Mouse (Mus musculus) forebrain, postnatal 0 days (tissue): ENCODE results near the gene Foxred2. TPM values are rescaled to one million over a fixed set of nuclear protein-coding genes. Genes with fewer than 3 reads are reported as not detected.

Experiments
- ATAC-seq: fragments of 200-750 bp; cut with Nextera tagmentation; 2 replicates; pipeline ENCODE4 v1.8.0; 2017; ENCODE audit warnings: mild to moderate bottlenecking, moderate library complexity
- DNase-seq: peaks from one replicate; pipeline ENCODE4 v3.0.0-alpha.2; 2015
- H3K27ac ChIP-seq: fragments of 300-500 bp; sonication (generic); 2 replicates; pipeline ENCODE4 v1.5.1; 2014; ENCODE audit warnings: low read depth, mild to moderate bottlenecking, antibody characterized with exemption, low read length, moderate library complexity, mixed read lengths
- H3K27me3 ChIP-seq: fragments of 300-500 bp; sonication (generic); 2 replicates; pipeline ENCODE4 v1.6.1; 2014; ENCODE audit warnings: mild to moderate bottlenecking, low read length, mixed read lengths; ENCODE audit not compliant: insufficient read depth
- H3K36me3 ChIP-seq: fragments of 300-500 bp; sonication (generic); 2 replicates; pipeline ENCODE4 v1.6.1; 2014; ENCODE audit warnings: mild to moderate bottlenecking, moderate library complexity; ENCODE audit not compliant: insufficient read depth
- H3K4me1 ChIP-seq: fragments of 300-500 bp; sonication (generic); 2 replicates; pipeline ENCODE4 v1.6.1; 2014; ENCODE audit warnings: antibody characterized with exemption; ENCODE audit not compliant: insufficient read depth
- H3K4me2 ChIP-seq: fragments of 300-500 bp; sonication (generic); 2 replicates; pipeline ENCODE4 v1.6.1; 2014; ENCODE audit warnings: low read depth, mild to moderate bottlenecking, moderate library complexity
- H3K4me3 ChIP-seq: fragments of 300-500 bp; sonication (generic); 2 replicates; pipeline ENCODE4 v1.5.1; 2014; ENCODE audit warnings: low read depth, low read length, mixed read lengths
- H3K9ac ChIP-seq: fragments of 300-500 bp; sonication (generic); 2 replicates; pipeline ENCODE4 v1.6.1; 2014; ENCODE audit warnings: mild to moderate bottlenecking
- H3K9me3 ChIP-seq: fragments of 300-500 bp; sonication (generic); 2 replicates; pipeline ENCODE4 v1.6.1; 2016; ENCODE audit warnings: low read length
- CTCF ChIP-seq: sonication (generic); IDR thresholded peaks from 2 replicates; pipeline ENCODE4 v1.5.1; 2016; ENCODE audit warnings: antibody characterized with exemption, control low read depth, low read depth
- WGBS: fragments of 180-500 bp; shearing (Covaris S2); extraction: QIAGEN DNeasy Blood & Tissue Kit; methylation state at CpG from one replicate; pipeline ENCODE4 v1.1.7; 2014; 5-methylcytosine and 5-hydroxymethylcytosine counted together
- polyA plus RNA-seq: library from polyadenylated mRNA; unstranded; fragments of >200 nt; fragmentation: Nextera tagmentation; extraction: Ambion mirVana; gene quantifications from 2 replicates; pipeline ENCODE4 v1.2.1, GENCODE M21; 2015
- total RNA-seq: library from RNA; depleted of rRNA; stranded (reverse); fragments of >200 nt; gene quantifications from 2 replicates; pipeline ENCODE4 v1.2.3, GENCODE M21; 2014

Gene Foxred2
- total and polyA plus RNA-seq, 2 experiments from 2014 or later = 10.6 to 26.9 TPM

- Histone ChIP-seq H3K9me3 (no peaks in the 10 kb centered on the region), H3K4me2 (no peak overlapping the region), H3K36me3 (peaks cover 65% of the 10 kb centered on the region), H3K4me1 (no peaks in the 10 kb centered on the region), H3K4me3 (no peak overlapping the region), H3K9ac (no peak overlapping the region), H3K27me3 (no peaks in the 10 kb centered on the region), H3K27ac (no peak overlapping the region)
- peak; percentile 91 for TF ChIP-seq CTCF
- peak; percentile 78 for ATAC-seq
- WGBS = 39% methylated on average over 8 of the region's 8 CpGs
- peak; percentile 94 for DNase-seq
Observed at GRCm38 (mm10) chr15:77916851-77917544, 39.5 kb downstream of the Foxred2 start.

- Histone ChIP-seq H3K36me3 (peaks cover 50% of the 10 kb centered on the region), H3K9ac (no peak overlapping the region), H3K4me2 (no peak overlapping the region), H3K27ac (no peak overlapping the region), H3K9me3 (no peaks in the 10 kb centered on the region), H3K4me1 (no peaks in the 10 kb centered on the region), H3K27me3 (no peaks in the 10 kb centered on the region), H3K4me3 (no peak overlapping the region)
- ATAC-seq (no peak), DNase-seq (no peak)
- no peak for TF ChIP-seq CTCF
- 90% methylated on average over 4 of the region's 4 CpGs for WGBS
Observed at GRCm38 (mm10) chr15:77915287-77915686, 41.2 kb downstream of the Foxred2 start.

GRCm38 (mm10) chr15:77914507-77914906, 42.0 kb downstream of the Foxred2 start:
- no peak overlapping the region for H3K9ac ChIP-seq
- WGBS = 96% methylated on average over 3 of the region's 3 CpGs
- no peak overlapping the region for H3K4me2 ChIP-seq
- H3K4me1 ChIP-seq = no peaks in the 10 kb centered on the region
- TF ChIP-seq CTCF = no peak
- H3K4me3 ChIP-seq = no peak overlapping the region
- ATAC-seq (no peak), DNase-seq (no peak)
- H3K27me3 ChIP-seq = no peaks in the 10 kb centered on the region
- H3K36me3 ChIP-seq = peaks cover 43% of the 10 kb centered on the region
- H3K9me3 ChIP-seq = no peaks in the 10 kb centered on the region
- no peak overlapping the region for H3K27ac ChIP-seq

GRCm38 (mm10) chr15:77913054-77913453, 43.5 kb downstream of the Foxred2 start:
- Histone ChIP-seq H3K4me2 (no peak overlapping the region), H3K27me3 (no peaks in the 10 kb centered on the region), H3K4me1 (no peaks in the 10 kb centered on the region), H3K27ac (no peak overlapping the region), H3K4me3 (no peak overlapping the region), H3K9ac (no peak overlapping the region), H3K9me3 (no peaks in the 10 kb centered on the region), H3K36me3 (peaks cover 31% of the 10 kb centered on the region)
- ATAC-seq (no peak), DNase-seq (no peak)
- no peak for TF ChIP-seq CTCF
- WGBS = 87% methylated on average over 8 of the region's 8 CpGs

- Histone ChIP-seq H3K9me3 (no peaks in the 10 kb centered on the region), H3K36me3 (peaks cover 28% of the 10 kb centered on the region), H3K4me1 (no peaks in the 10 kb centered on the region), H3K27me3 (no peaks in the 10 kb centered on the region), H3K9ac (no peak overlapping the region), H3K4me2 (no peak overlapping the region), H3K4me3 (no peak overlapping the region), H3K27ac (no peak overlapping the region)
- ATAC-seq (no peak), DNase-seq (no peak)
- no peak for TF ChIP-seq CTCF
- 70% methylated on average over 7 of the region's 7 CpGs for WGBS
Observed at GRCm38 (mm10) chr15:77912585-77912984, 43.9 kb downstream of the Foxred2 start.

GRCm38 (mm10) chr15:77912048-77912447, 44.5 kb downstream of the Foxred2 start:
- 63% methylated on average over 5 of the region's 5 CpGs for WGBS

GRCm38 (mm10) chr15:77911065-77911464, 45.5 kb downstream of the Foxred2 start:
- ATAC-seq = no peak
- Histone ChIP-seq H3K4me3 (no peak overlapping the region), H3K27me3 (no peaks in the 10 kb centered on the region), H3K4me1 (no peaks in the 10 kb centered on the region), H3K4me2 (no peak overlapping the region), H3K9me3 (no peaks in the 10 kb centered on the region), H3K36me3 (peaks cover 23% of the 10 kb centered on the region), H3K9ac (no peak overlapping the region), H3K27ac (no peak overlapping the region)
- DNase-seq = no peak
- TF ChIP-seq CTCF = no peak
- WGBS = 3% methylated on average over 2 of the region's 2 CpGs

More at GRCm38 (mm10) chr15:77912048-77912447, 44.5 kb downstream of the Foxred2 start:
- Histone ChIP-seq H3K9me3 (no peaks in the 10 kb centered on the region), H3K4me2 (no peak overlapping the region), H3K4me1 (no peaks in the 10 kb centered on the region), H3K4me3 (no peak overlapping the region), H3K27me3 (no peaks in the 10 kb centered on the region), H3K27ac (no peak overlapping the region), H3K9ac (no peak overlapping the region), H3K36me3 (peaks cover 28% of the 10 kb centered on the region)
- no peak for ATAC-seq
- no peak for DNase-seq
- TF ChIP-seq CTCF = no peak
